In the genomic region with DNA sequence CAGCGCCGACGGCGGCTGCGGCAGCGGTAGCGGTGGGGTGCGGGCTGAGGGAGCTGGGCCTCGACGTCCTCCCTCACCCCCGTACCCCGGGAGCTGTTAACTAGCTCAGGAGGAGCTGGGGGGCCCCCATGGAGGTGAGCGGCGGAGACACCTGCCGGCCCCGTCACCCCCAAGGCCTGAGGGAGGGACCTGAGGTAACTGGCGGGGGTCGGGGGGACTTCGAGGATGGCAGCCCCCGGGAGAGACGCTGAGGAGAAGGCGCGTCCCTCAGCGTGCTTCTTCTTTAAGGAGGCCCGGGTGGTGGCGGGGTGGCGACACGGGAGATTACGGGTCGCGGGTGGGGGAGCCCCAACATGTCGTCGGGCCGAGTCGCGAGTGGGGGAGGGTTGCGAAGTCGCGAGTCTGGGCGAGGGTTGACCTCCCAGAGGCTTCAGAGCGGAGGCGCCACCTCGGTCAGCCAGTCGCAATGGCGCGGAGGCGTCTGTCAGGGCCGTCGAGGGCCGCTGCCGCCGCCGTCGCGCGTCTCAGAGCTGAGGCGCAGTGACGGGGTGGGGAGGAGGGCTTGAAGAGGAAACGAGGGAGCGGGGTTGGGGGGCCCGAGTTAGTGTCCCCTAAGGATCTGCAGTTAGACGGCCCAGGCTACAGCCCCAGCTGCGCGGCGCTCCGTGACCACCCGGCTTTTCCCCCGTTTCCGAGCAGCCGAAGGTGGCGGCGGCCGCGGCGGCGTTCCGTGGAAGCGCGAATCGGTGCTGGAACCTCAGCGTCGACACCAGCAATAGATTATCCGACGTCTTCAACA, we compare ENCODE assay signal across 12 mouse cellular contexts. TPM values are rescaled to one million over a fixed set of nuclear protein-coding genes. Genes with fewer than 3 reads are reported as not detected.
DNase-seq lines count a peak whose midpoint lies in the region; ATAC-seq and TF ChIP-seq lines count a peak whose summit lies in the region.
"Had no signal": no experiment of that assay in that cellular context is flagged by ENCODE, and none has a peak within 500 bp of the region (broad histone marks: within the 10 kb centered on the region; RNA-seq: fewer than 3 reads in every experiment).

No protein-coding gene starts in this region.

- DNase-seq in heart, postnatal 0 days (ENCODE audit: low spot score): no peak
- no peak for DNase-seq in heart, postnatal 25 days (ENCODE audit: low spot score)
- DNase-seq in ZHBTc4 (ENCODE audit: low read depth, low spot score): peak; percentile 57
- no peak for DNase-seq in thymus, postnatal 0 days (ENCODE audit: low spot score)
- no peak for DNase-seq in left cerebral cortex, adult 11 months (ENCODE audit: low spot score)
- DNase-seq: cerebellum, postnatal 36 days; layer of hippocampus, adult 9-11 months; lung, postnatal 4 days had no signal

- intact Hi-C loops in heart, postnatal 25 days (cut with DNase I): no loop called here

- peaks cover 31% of the 10 kb centered on the region for H3K27me3 ChIP-seq in heart, postnatal 0 days (ENCODE audit: control insufficient read depth, insufficient read depth, low read length)
- H3K27me3 ChIP-seq in E14TG2a.4 (ENCODE audit: insufficient read depth, low read length): peaks cover 63% of the 10 kb centered on the region
- peaks cover 34% of the 10 kb centered on the region for H3K27me3 ChIP-seq in limb, embryonic 12.5 days

- H3K4me1 ChIP-seq in heart, postnatal 0 days (ENCODE audit: control insufficient read depth, insufficient read depth): no peaks in the 10 kb centered on the region
- H3K4me1 ChIP-seq in E14TG2a.4 (replicated peaks; ENCODE audit: low read depth, low read length): no peaks in the 10 kb centered on the region; the same call in 1 of the 2 replicates
- no peaks in the 10 kb centered on the region for H3K4me1 ChIP-seq in limb, embryonic 12.5 days (replicated peaks)

- peaks cover 9% of the 10 kb centered on the region for H3K9me3 ChIP-seq in heart, postnatal 0 days (replicated peaks; ENCODE audit: control insufficient read depth, low read length)
- no peaks in the 10 kb centered on the region for H3K9me3 ChIP-seq in E14TG2a.4 (ENCODE audit: low read length)
- H3K9me3 ChIP-seq in limb, embryonic 12.5 days: peaks cover 14% of the 10 kb centered on the region

- no peaks in the 10 kb centered on the region for H3K36me3 ChIP-seq in heart, postnatal 0 days (replicated peaks; ENCODE audit: control insufficient read depth, insufficient read depth, low read length)
- H3K36me3 ChIP-seq in E14TG2a.4 (ENCODE audit: insufficient read depth, low read length): no peaks in the 10 kb centered on the region
- H3K36me3 ChIP-seq in limb, embryonic 12.5 days: no peaks in the 10 kb centered on the region

- peak overlapping the region; percentile 28 for H3K4me3 ChIP-seq in heart, postnatal 0 days (ENCODE audit: low read depth, low read length)
- peak overlapping the region; percentile 76 for H3K4me3 ChIP-seq in E14TG2a.4 (replicated peaks; ENCODE audit: low read length)
- H3K4me3 ChIP-seq in limb, embryonic 12.5 days (replicated peaks): peak overlapping the region; percentile 19

- H3K9ac ChIP-seq in heart, postnatal 0 days (replicated peaks; ENCODE audit: low read depth, low read length): no peak overlapping the region
- H3K9ac ChIP-seq in limb, embryonic 12.5 days (replicated peaks): no peak overlapping the region

- no peak for ATAC-seq in heart, postnatal 0 days (ENCODE audit: insufficient read depth, low read depth)
- ATAC-seq in limb, embryonic 12.5 days (ENCODE audit: insufficient number of reproducible peaks, insufficient read depth, low FRiP score, low TSS enrichment, low read depth): no peak

- no peak overlapping the region for H3K27ac ChIP-seq in heart, postnatal 0 days (ENCODE audit: low read depth)
- no peak overlapping the region for H3K27ac ChIP-seq in limb, embryonic 12.5 days

- no peak for TF ChIP-seq EP300 in heart, postnatal 0 days (IDR thresholded peaks at IDR 0.05; ENCODE audit: low read depth)

- WGBS in heart, postnatal 0 days: 30% methylated on average over 67 of the region's 84 CpGs
- WGBS in limb, embryonic 12.5 days: 45% methylated on average over 84 of the region's 84 CpGs

- TF ChIP-seq CTCF in heart, postnatal 0 days (IDR thresholded peaks at IDR 0.05; ENCODE audit: low read depth): no peak
- TF ChIP-seq CTCF in E14TG2a.4 (conservative IDR thresholded peaks at IDR 0.05; ENCODE audit: low read length): no peak

- 0 out of 2 replicates have a peak overlapping the region, but pooled peaks have one; percentile 12 for H3K4me2 ChIP-seq in heart, postnatal 0 days (ENCODE audit: low read depth, low read length)
- peak overlapping the region; percentile 23 for H3K4me2 ChIP-seq in limb, embryonic 12.5 days

RNA-seq across cellular contexts. Expression of gene Meioc, which starts 2.3 kb away (rescaled TPM):
- total RNA-seq in heart, postnatal 0 days (2014; rRNA removed; ENCODE audit: low replicate concordance): 0.04 TPM in 1 of 2 replicates, not detected in the other
- 0.12 and 0.15 TPM in 2 replicates for polyA plus RNA-seq in heart, postnatal 0 days (2015; fragmentation: Nextera tagmentation; extraction: Ambion mirVana)
- not detected for total RNA-seq in heart, postnatal 25 days (2021)
- 0.98 and 1.3 TPM in 2 replicates for polyA plus RNA-seq in limb, embryonic 12.5 days (2016; fragmentation: Nextera tagmentation; extraction: Ambion mirVana)
- 0.05 TPM in 1 of 2 replicates, not detected in the other for polyA plus RNA-seq in thymus, postnatal 0 days (2015; fragmentation: Nextera tagmentation; extraction: Ambion mirVana)
- total RNA-seq: gastrocnemius, adult 8-10 months; MEL had no signal

RNA-seq across cellular contexts. Expression of gene Ccdc43, which starts 31.7 kb away (rescaled TPM):
- 14.2 and 20.8 TPM in 2 replicates for total RNA-seq in heart, postnatal 0 days (2014; rRNA removed; ENCODE audit: low replicate concordance)
- 25.5 and 28.8 TPM in 2 replicates for polyA plus RNA-seq in heart, postnatal 0 days (2015; fragmentation: Nextera tagmentation; extraction: Ambion mirVana)
- 10 to 100 TPM; 21.2 to 22.8 TPM for total RNA-seq in heart, postnatal 25 days (2021)
- polyA plus RNA-seq in limb, embryonic 12.5 days (2016; fragmentation: Nextera tagmentation; extraction: Ambion mirVana): 52.4 and 54.9 TPM in 2 replicates
- polyA plus RNA-seq in thymus, postnatal 0 days (2015; fragmentation: Nextera tagmentation; extraction: Ambion mirVana): 37.1 and 38.5 TPM in 2 replicates

Comparison
In these comparisons a context has a peak if more than half of its experiments do, and no peak if none do; other contexts are left out.
1. H3K4me3 ChIP-seq: peak in every context shown above with its lines; median percentile 76 in E14TG2a.4; 28 in heart, postnatal 0 days; 19 in limb, embryonic 12.5 days.